Mouse (Mus musculus) heart, adult 11 months (tissue): Measurements from ENCODE around the gene Mlxip.
A peak's percentile ranks its signal among the peaks of the same experiment; 100 is the strongest.

Experiments used
- DNase-seq: peaks from one replicate; pipeline ENCODE4 v3.0.0; 2022

Gene Mlxip

GRCm38 (mm10) chr5:123436071-123436779 lies 41.6 kb downstream of the Mlxip start:
- peak; percentile 97 for DNase-seq

- peak; percentile 91 for DNase-seq
These were observed 42.2 kb downstream of the Mlxip start for GRCm38 (mm10) chr5:123436780-123437175.

GRCm38 (mm10) chr5:123438381-123438780 lies 43.8 kb downstream of the Mlxip start:
- no peak for DNase-seq

GRCm38 (mm10) chr5:123439312-123439711 lies 44.7 kb downstream of the Mlxip start:
- peak; percentile 82 for DNase-seq

GRCm38 (mm10) chr5:123439941-123440340 lies 45.3 kb downstream of the Mlxip start:
- DNase-seq: peak; percentile 86

DNA sequence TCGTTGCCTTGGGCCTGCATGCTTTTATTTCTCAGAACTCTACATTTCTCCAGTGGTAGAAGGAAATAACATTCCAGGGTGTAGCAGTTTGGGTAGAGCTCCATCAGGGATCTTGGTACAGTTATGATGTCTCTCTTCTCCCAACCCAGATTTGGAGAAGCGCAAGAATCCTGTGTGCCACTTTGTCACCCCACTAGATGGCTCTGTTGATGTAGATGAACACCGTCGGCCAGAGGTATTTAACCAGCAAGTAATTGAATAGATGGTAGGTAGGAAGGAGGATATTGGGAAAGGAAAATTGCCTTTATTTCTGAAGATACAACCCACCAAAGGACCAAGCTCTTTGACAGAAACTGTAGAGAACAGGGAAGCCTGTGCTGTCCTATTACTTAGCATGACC lies 46.1 kb downstream of the Mlxip start:
- no peak for DNase-seq

DNA sequence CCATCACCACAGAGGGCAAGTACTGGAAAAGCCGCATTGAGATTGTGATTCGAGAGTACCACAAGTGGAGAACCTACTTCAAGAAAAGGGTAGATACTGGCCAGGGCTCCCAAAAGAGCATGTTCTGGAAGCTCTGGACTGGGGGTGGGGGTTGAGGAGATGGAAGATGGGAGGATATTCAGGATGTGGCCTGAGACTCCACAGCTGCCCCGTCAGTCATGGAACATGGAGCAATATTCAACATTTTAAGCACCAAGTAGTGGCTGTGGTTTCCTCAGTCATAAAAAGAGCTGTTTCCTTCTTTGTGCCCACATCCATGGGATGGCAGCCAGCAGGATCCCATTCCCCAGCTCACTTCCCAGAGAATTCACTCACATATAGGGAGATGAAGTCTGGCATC lies 47.7 kb downstream of the Mlxip start:
- no peak for DNase-seq

DNA sequence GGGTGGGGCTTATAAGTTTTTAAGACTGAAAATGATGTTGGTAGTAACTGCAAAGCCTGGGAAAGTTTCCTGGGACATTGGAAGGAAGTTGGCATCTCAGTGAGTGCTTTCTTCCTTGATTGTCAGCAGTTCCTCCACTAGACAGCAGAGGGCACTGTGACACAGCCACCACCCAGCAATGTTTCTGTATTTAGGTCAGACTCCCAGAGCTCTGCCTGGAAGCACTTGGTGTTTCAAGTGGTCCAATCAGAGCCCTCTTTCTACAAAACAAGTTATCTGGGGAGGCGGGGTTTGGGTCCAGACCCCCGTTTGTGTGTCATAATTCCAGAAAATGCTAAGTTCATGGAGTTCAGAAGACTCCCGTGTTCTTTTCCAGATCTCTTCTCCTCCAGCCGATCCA lies 49.5 kb downstream of the Mlxip start:
- peak; percentile 96 for DNase-seq

- peak; percentile 84 for DNase-seq
These were observed 50.3 kb downstream of the Mlxip start for GRCm38 (mm10) chr5:123444849-123445334.

DNA sequence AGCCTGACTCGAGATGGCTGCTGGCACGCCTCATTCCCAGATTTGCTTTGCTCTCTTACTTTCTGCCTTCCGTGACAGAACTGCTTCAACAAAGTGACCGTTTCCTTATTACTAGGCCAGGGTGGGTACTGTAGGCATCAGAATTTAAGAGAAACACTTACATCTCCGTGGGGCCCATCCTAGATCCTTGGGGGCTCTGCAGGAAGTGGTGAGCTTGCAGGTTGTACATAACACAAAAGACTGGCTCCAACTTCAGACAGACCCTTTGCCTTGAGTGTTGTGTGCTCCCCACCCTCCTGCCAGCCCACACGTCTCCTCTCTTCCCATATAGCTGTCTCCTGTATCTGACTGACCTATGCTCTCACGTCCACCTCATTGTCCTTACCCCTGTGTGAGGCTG lies 57.3 kb downstream of the Mlxip start:
- DNase-seq: no peak

GRCm38 (mm10) chr5:123461420-123461819 lies 66.8 kb downstream of the Mlxip start:
- no peak for DNase-seq

DNA sequence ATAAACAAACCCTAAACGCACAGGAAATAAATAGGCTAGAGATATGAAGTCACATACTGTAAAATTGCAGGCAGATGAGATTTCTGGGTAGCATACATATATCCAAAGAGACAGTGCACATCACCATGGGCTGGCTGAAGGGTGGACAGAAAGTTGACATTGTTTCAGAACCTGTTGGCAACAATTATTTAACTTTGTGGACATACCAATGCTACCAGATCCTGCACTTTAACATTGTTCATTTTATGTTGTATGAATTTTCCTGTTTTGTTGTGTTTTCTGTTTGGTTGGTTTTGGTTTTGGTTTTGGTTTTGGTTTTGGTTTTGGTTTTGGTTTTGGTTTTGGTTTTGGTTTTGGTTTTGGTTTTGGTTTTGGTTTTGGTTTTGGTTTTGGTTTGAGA lies 70.0 kb downstream of the Mlxip start:
- DNase-seq: no peak

DNA sequence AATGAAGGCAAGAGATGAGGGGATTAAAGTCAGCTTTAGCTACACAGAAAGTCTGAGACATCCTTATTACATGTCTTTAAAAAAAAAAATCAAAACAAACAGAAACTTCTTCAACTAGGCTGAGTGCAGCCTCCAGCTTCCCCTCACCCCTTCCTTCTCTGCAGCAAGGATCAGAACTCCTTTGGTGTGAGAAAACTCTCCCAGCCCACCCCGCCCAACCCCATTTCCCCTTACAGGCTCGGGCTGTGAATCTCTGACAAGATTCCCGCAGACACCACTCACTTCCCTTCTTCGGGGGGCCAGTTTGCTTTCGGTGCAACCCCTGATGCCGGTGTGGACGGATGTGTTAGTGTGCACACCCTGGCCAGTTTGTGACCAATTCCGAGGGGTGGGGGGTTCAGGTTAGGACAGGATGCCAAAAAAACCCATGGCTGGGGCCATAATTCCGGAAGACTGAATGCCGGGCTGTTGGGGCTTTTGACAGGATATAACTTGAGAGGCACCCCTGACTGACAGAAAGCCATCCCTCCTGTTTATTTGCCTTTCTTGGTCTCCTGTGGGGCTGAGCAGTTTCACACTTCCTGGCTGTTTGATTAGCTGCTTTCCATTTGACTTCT lies 76.3 kb downstream of the Mlxip start:
- no peak for DNase-seq

DNA sequence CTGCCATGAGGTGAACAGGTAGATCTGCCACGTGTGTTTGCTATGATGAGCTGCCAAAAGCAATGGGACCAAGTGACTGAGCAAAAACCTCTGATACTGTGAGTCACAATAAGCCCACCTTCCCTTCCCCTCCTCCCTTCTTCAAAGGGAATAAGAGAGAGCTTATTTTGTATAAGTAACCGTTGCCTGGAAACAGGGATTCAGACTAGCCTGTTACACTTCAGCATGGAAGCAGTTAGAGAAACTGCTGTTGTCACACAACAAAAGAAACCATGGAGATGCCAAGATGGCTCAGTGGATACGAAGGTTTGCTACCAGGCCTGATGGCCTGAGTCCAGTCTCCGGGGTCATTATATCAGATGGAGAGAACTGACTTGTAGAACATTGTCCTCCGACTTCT lies 79.2 kb downstream of the Mlxip start:
- no peak for DNase-seq

DNA sequence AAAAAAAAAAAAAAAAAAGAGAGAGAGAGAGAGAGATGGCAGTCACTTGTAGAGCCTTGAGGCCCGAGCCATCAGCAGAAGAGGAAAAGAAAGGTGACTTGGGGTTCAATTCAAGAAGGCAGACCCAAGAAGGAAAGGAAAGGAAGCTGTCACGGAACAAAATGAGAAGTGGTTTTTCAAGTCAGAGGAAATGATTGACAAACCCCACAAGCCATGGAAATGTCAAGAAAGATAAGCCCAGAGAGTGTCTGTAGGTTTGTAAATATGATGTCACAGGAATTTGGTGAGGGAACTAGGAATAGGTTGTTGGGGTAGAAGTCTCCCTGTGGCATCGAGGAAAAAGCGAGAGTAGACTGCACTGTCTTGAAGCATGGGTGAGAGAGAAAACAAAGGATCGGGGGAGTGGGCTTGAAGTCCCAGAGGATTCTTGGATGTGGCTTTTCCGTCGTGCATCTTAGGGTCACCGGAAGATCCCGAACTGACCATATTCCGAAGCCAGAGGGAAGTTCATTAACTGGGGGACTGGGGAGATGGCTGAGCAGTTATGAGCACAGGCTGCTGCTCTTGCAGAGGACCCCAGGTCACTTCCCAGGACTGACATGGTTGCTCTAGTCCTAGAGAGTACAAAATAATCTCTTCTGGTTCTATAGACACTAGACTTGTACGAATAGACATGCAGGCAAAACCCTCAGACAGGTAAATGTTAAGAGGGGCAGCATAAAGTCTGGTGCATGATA lies 93.2 kb downstream of the Mlxip start:
- peak; percentile 75 for DNase-seq

- DNase-seq: peak; percentile 90
These were observed 94.7 kb downstream of the Mlxip start, which contains the start of the genes Lrrc43 and Il31 for GRCm38 (mm10) chr5:123489112-123489785. Lrrc43 (plus strand) TSS chr5:123489305. Il31 (minus strand) TSS chr5:123489489.

- DNase-seq: peak; percentile 98
These were observed 95.3 kb downstream of the Mlxip start for GRCm38 (mm10) chr5:123489935-123490334.

- DNase-seq: peak; percentile 92
These were observed 105.1 kb downstream of the Mlxip start for GRCm38 (mm10) chr5:123499717-123500116.

GRCm38 (mm10) chr5:123501973-123502372 lies 107.4 kb downstream of the Mlxip start:
- DNase-seq: no peak
